8 mouse cellular contexts compared by ENCODE assay signal in the genomic region with DNA sequence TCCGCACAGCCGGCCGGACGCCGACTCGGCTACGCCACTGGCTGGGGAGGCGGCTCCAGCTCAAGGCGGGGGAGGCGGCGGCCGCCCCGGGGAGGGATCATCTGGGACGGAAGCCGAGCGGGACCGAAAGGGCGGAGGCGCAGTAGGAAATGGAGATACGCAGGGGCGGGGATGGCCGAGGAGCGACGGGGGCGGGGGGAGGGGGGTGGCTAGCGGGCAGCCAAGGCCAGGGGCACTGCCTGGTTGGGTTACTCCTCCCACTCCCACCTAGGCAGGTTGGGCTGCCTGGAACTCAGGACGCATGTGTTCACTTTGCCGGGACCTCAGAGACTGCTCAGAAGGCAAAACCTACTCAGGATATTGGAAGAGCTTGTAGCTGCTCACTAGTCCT. TPM values are rescaled to one million over a fixed set of nuclear protein-coding genes. Genes with fewer than 3 reads are reported as not detected.
DNase-seq lines count a peak whose midpoint lies in the region; ATAC-seq lines count a peak whose summit lies in the region.

Secisbp2l (minus strand) TSS at position 152 of the 391 bp plus-strand sequence.

- peak; percentile 52 for DNase-seq in MEL-GATA-1-ER (ENCODE audit: extremely low read depth, low read depth)
- DNase-seq in cerebellum, adult 8-10 months = peak; percentile 97
- peak; percentile 92 for DNase-seq in hindbrain, embryonic 10.5 days (ENCODE audit: low spot score)
- DNase-seq in layer of hippocampus, postnatal 10 days (ENCODE audit: low spot score in 2 of 2) = peak; percentile 94 to 95
- DNase-seq in lung, postnatal 10 days = peak; percentile 97
- DNase-seq in ovary, postnatal 36 days (ENCODE audit: low spot score) = peak; percentile 97
- DNase-seq in thymus, postnatal 25 days = peak; percentile 92

- H3K9me3 ChIP-seq in hindbrain, embryonic 10.5 days = no peaks in the 10 kb centered on the region

- H3K27me3 ChIP-seq in hindbrain, embryonic 10.5 days (ENCODE audit: insufficient read depth, poor library complexity, severe bottlenecking) = no peaks in the 10 kb centered on the region

- H3K4me3 ChIP-seq in hindbrain, embryonic 10.5 days = peak within 1 kb of the TSS; percentile 84

- under 1% methylated on average over 28 of the region's 28 CpGs for WGBS in hindbrain, embryonic 10.5 days

- H3K27ac ChIP-seq in hindbrain, embryonic 10.5 days = peak within 1 kb of the TSS; percentile 94

- peaks cover 25% of the 10 kb centered on the region for H3K4me1 ChIP-seq in hindbrain, embryonic 10.5 days (replicated peaks)

- ATAC-seq in frontal cortex, adult (ENCODE audit: low TSS enrichment) = peak; percentile 78

- H3K36me3 ChIP-seq in hindbrain, embryonic 10.5 days = no peaks in the 10 kb centered on the region

RNA-seq across cellular contexts. Expression of gene Secisbp2l, which starts in this region (rescaled TPM):
- polyA plus RNA-seq in hindbrain, embryonic 10.5 days (2016; fragmentation: Nextera tagmentation; extraction: Ambion mirVana) = 16.7 and 18.5 TPM in 2 replicates
- total RNA-seq in layer of hippocampus, postnatal 10 days (2021) = 10 to 100 TPM; 84.8 to 89.2 TPM

Comparison
In these comparisons a context has a peak if more than half of its experiments do, and no peak if none do; other contexts are left out.
1. Peak in every context shown above with its lines: DNase-seq, ATAC-seq, H3K4me3 ChIP-seq and H3K27ac ChIP-seq.